Mouse (Mus musculus) midbrain, embryonic 13.5 days (tissue): Measurements from ENCODE around the gene Tbc1d8. TPM values are rescaled to one million over a fixed set of nuclear protein-coding genes. Genes with fewer than 3 reads are reported as not detected.

Experiments used
- ATAC-seq: fragments of 200-750 bp; cut with Nextera tagmentation; 2 replicates; pipeline ENCODE4 v1.8.0; 2017; ENCODE audit warnings: mild to moderate bottlenecking, moderate TSS enrichment, moderate library complexity
- H3K27ac ChIP-seq: fragments of 300-500 bp; sonication (generic); 2 replicates; pipeline ENCODE4 v1.5.1; 2015; ENCODE audit warnings: inconsistent platforms, mild to moderate bottlenecking, moderate library complexity
- H3K27me3 ChIP-seq: fragments of 300-500 bp; sonication (generic); 2 replicates; pipeline ENCODE4 v1.6.1; 2015; ENCODE audit warnings: mild to moderate bottlenecking, inconsistent platforms
- H3K36me3 ChIP-seq: fragments of 300-500 bp; sonication (generic); 2 replicates; pipeline ENCODE4 v1.6.1; 2015; ENCODE audit warnings: mild to moderate bottlenecking, inconsistent platforms
- H3K4me1 ChIP-seq: fragments of 300-500 bp; sonication (generic); replicated peaks from 2 replicates; pipeline ENCODE4 v1.6.1; 2015; ENCODE audit warnings: inconsistent platforms
- H3K4me2 ChIP-seq: fragments of 300-500 bp; sonication (generic); replicated peaks from 2 replicates; pipeline ENCODE4 v1.6.1; 2015; ENCODE audit warnings: moderate library complexity, mild to moderate bottlenecking, inconsistent platforms
- H3K4me3 ChIP-seq: fragments of 300-500 bp; sonication (generic); replicated peaks from 2 replicates; pipeline ENCODE4 v1.5.1; 2015; ENCODE audit warnings: mild to moderate bottlenecking, inconsistent platforms
- H3K9ac ChIP-seq: fragments of 300-500 bp; sonication (generic); replicated peaks from 2 replicates; pipeline ENCODE4 v1.6.1; 2015; ENCODE audit warnings: mild to moderate bottlenecking, inconsistent platforms
- H3K9me3 ChIP-seq: fragments of 300-500 bp; sonication (generic); 2 replicates; pipeline ENCODE4 v1.6.1; 2016; ENCODE audit warnings: mild to moderate bottlenecking, inconsistent platforms
- WGBS: fragments of 180-500 bp; shearing (Covaris S2); methylation state at CpG from one replicate; pipeline ENCODE4 v1.1.7; 2015; 5-methylcytosine and 5-hydroxymethylcytosine counted together
- polyA plus RNA-seq: library from polyadenylated mRNA; unstranded; fragments of >200 nt; fragmentation: Nextera tagmentation; extraction: Ambion mirVana; gene quantifications from 2 replicates; pipeline ENCODE4 v1.2.1, GENCODE M21; 2015

Tbc1d8 gene
- polyA plus RNA-seq, 1 experiment from 2014 or later: 7.8 TPM

DNA sequence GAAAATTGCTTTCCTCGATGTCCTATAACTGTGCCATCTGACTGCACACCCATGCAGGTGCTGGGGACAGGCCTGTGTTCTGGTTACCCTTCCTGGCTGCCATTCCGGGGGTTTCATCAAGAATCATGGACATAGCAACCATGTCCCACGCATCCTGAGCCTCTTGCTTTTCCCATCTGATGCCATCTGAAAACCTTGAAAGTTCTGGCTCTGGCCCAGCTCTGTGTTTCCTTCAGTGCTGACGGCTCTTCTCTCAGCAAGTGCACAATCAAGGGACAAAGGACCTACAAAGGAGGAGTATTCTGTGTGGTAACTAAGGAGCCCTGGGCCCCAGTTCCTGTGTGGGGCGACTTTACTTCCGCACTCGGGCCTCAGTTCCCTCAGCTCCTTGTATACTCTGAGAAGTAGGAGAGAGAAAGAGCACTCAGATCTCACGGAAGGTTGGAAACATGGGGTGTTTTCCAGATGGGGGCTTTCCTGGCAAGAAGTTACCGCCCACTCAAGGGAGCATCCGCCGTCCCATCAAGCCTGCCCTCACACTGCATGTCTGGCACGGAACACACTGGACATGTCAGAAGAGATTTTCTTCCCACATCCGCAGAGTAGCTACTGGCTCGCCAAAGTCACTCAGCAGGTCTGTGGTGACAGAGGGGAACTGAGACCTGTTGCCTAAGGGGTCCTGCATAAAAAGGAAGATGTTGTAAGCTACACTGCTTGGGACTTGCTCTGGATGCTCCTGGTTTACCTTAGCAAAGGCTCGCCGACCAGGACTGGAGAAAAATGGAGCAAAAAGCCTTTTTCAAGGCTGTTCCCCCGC lies 24.5 kb upstream of the Tbc1d8 start:
- no peaks in the 10 kb centered on the region for H3K4me1 ChIP-seq
- H3K36me3 ChIP-seq: no peaks in the 10 kb centered on the region
- H3K27ac ChIP-seq: no peak overlapping the region
- H3K9ac ChIP-seq: no peak overlapping the region
- 86% methylated on average over 17 of the region's 17 CpGs for WGBS
- H3K9me3 ChIP-seq: no peaks in the 10 kb centered on the region
- H3K27me3 ChIP-seq: no peaks in the 10 kb centered on the region
- no peak overlapping the region for H3K4me2 ChIP-seq
- no peak overlapping the region for H3K4me3 ChIP-seq
- ATAC-seq: no peak

- 92% methylated on average over 2 of the region's 2 CpGs for WGBS
- peak; percentile 85 for ATAC-seq
- H3K9ac ChIP-seq: no peak overlapping the region
- no peaks in the 10 kb centered on the region for H3K27me3 ChIP-seq
- H3K9me3 ChIP-seq: peaks cover 10% of the 10 kb centered on the region; the same call in 1 of the 2 replicates
- H3K4me3 ChIP-seq: no peak overlapping the region
- H3K4me2 ChIP-seq: no peak overlapping the region
- no peak overlapping the region for H3K27ac ChIP-seq
- H3K36me3 ChIP-seq: 0 out of 2 replicates have a peak, but pooled peaks cover 3% of the 10 kb centered on the region
- H3K4me1 ChIP-seq: no peaks in the 10 kb centered on the region
These were observed 21.0 kb upstream of the Tbc1d8 start for GRCm38 (mm10) chr1:39499485-39499941.

- Histone ChIP-seq H3K36me3 (0 out of 2 replicates have a peak, but pooled peaks cover 3% of the 10 kb centered on the region), H3K9ac (no peak overlapping the region), H3K4me3 (no peak overlapping the region), H3K4me2 (no peak overlapping the region), H3K9me3 (peaks cover 10% of the 10 kb centered on the region; the same call in 1 of the 2 replicates), H3K27ac (no peak overlapping the region), H3K4me1 (no peaks in the 10 kb centered on the region), H3K27me3 (no peaks in the 10 kb centered on the region)
- 88% methylated on average over 11 of the region's 11 CpGs for WGBS
- ATAC-seq: no peak
These were observed 19.2 kb upstream of the Tbc1d8 start for GRCm38 (mm10) chr1:39497748-39498147.

- Histone ChIP-seq H3K4me3 (no peak overlapping the region), H3K27me3 (no peaks in the 10 kb centered on the region), H3K27ac (no peak overlapping the region), H3K4me1 (no peaks in the 10 kb centered on the region), H3K9me3 (peaks cover 10% of the 10 kb centered on the region; the same call in 1 of the 2 replicates), H3K36me3 (0 out of 2 replicates have a peak, but pooled peaks cover 3% of the 10 kb centered on the region), H3K9ac (no peak overlapping the region), H3K4me2 (no peak overlapping the region)
- 95% methylated on average over 4 of the region's 4 CpGs for WGBS
- ATAC-seq: no peak
These were observed 18.4 kb upstream of the Tbc1d8 start for GRCm38 (mm10) chr1:39496995-39497394.

DNA sequence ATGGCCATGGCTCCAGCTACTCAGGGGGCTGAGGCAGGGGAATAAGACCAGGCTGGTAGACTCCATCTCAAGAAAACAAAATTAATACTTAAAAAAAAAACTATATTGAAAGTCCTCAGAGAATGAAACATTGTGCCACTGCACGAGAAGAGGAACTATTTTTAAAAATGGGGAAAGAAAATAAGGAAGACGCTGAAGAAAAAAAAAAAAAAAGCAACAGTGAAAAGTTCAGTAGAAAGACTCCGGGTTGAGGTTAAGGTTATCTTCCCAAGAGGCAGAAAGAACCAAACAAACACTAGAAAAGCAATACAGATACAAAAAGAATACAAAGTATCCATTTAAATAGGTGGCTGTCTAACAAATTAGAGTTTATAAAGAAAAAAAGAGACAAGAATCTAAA lies 15.1 kb upstream of the Tbc1d8 start:
- Histone ChIP-seq H3K27ac (no peak overlapping the region), H3K36me3 (0 out of 2 replicates have a peak, but pooled peaks cover 3% of the 10 kb centered on the region), H3K27me3 (no peaks in the 10 kb centered on the region), H3K9ac (no peak overlapping the region), H3K4me3 (no peak overlapping the region), H3K9me3 (peaks cover 10% of the 10 kb centered on the region; the same call in 1 of the 2 replicates), H3K4me1 (no peaks in the 10 kb centered on the region), H3K4me2 (no peak overlapping the region)
- WGBS: 76% methylated on average over 3 of the region's 3 CpGs
- ATAC-seq: no peak

- Histone ChIP-seq H3K9me3 (peaks cover 10% of the 10 kb centered on the region; the same call in 1 of the 2 replicates), H3K36me3 (0 out of 2 replicates have a peak, but pooled peaks cover 3% of the 10 kb centered on the region), H3K27ac (no peak overlapping the region), H3K4me1 (no peaks in the 10 kb centered on the region), H3K9ac (no peak overlapping the region), H3K4me3 (no peak overlapping the region), H3K27me3 (no peaks in the 10 kb centered on the region), H3K4me2 (no peak overlapping the region)
- WGBS: 84% methylated on average over 5 of the region's 5 CpGs
- no peak for ATAC-seq
These were observed 14.6 kb upstream of the Tbc1d8 start for GRCm38 (mm10) chr1:39493165-39493564.

GRCm38 (mm10) chr1:39487370-39487769 lies 8.8 kb upstream of the Tbc1d8 start:
- Histone ChIP-seq H3K9me3 (no peaks in the 10 kb centered on the region), H3K27me3 (no peaks in the 10 kb centered on the region), H3K36me3 (no peaks in the 10 kb centered on the region), H3K4me3 (no peak overlapping the region), H3K9ac (no peak overlapping the region), H3K27ac (no peak overlapping the region), H3K4me1 (peaks cover 7% of the 10 kb centered on the region), H3K4me2 (no peak overlapping the region)
- WGBS: 79% methylated on average over 3 of the region's 3 CpGs
- no peak for ATAC-seq

DNA sequence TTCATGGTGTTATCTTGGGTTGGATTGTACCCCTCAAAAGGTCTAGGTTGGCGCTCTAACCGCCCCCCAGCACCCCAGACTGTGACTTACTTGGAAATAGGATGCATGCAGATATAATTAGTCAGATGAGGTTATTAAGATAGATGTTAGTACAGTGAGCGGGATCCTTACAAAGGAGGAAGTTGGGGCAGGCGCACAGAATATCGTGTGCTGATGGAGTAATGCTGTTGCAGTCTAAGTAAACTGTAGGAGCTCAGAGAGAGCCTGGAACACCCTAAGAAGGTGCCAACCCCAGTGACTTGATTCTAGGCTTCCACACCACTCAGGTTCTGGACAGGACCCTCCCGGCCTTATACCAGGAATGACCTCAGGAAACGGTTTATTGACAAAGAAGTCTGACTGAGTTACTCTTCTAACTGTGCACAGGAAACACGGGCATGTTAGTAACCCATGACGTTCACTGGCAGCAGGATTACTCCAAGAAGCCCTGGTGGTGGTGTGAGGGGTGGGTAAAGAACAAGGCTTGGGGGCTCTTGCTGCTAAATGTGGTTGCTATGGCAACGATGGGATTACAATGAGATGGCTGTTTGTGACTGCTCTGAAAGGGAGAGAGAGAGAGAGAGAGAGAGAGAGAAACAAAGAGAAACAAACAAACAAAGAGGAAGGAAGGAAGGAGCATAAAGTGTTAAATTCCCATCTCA lies 3.7 kb upstream of the Tbc1d8 start:
- Histone ChIP-seq H3K4me1 (peaks cover 22% of the 10 kb centered on the region), H3K36me3 (no peaks in the 10 kb centered on the region), H3K27me3 (peaks cover 8% of the 10 kb centered on the region; the same call in 1 of the 2 replicates), H3K9me3 (no peaks in the 10 kb centered on the region), H3K4me3 (no peak overlapping the region), H3K27ac (peak overlapping the region; percentile 60), H3K4me2 (no peak overlapping the region), H3K9ac (no peak overlapping the region)
- ATAC-seq: no peak
- WGBS: 48% methylated on average over 10 of the region's 10 CpGs

DNA sequence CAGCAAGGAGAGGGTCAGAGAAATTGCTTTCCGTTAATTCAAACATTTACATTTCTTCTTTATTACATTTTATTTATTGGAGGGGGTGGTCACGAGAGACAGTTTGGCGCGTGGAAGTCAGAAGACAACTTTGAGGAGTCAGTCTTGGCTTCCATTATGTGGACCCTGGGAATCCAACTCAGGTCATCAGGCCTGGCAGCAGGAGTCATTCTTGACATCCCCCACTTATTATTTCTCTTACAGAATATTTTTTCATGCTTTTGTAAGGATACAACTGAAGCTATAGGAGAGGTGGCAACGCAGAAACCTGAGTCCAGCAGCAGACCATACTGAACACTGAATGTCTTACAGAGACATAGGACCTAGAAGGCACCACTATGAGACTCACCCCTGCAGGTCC lies 699 bp upstream of the Tbc1d8 start:
- no peak for ATAC-seq
- H3K27ac ChIP-seq: no peak overlapping the region
- 69% methylated on average over 5 of the region's 5 CpGs for WGBS
- H3K4me1 ChIP-seq: peaks cover 25% of the 10 kb centered on the region
- H3K4me3 ChIP-seq: no peak overlapping the region
- no peaks in the 10 kb centered on the region for H3K36me3 ChIP-seq
- no peaks in the 10 kb centered on the region for H3K9me3 ChIP-seq
- H3K9ac ChIP-seq: no peak overlapping the region
- H3K4me2 ChIP-seq: peak overlapping the region; percentile 88; the same call in 1 of the 2 replicates
- H3K27me3 ChIP-seq: peaks cover 15% of the 10 kb centered on the region; the same call in 1 of the 2 replicates

DNA sequence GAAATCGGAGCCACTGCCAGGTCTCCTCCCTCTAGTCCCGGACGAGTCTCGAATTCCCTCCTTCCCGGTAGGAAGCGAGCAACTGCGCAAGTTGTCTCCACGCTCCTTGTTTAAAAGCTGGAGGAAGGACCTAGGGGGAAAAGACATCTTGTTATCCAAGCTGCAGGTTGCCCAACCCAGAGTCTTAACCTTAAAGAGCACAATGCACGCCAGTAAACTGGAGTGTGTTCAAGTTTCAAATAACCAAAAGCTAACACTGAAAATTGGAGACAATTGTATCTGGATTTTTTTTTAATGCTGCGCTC lies 293 bp upstream of the Tbc1d8 start:
- peak overlapping the region; percentile 73 for H3K9ac ChIP-seq
- no peak for ATAC-seq
- peak overlapping the region; percentile 88 for H3K4me2 ChIP-seq
- H3K4me1 ChIP-seq: peaks cover 25% of the 10 kb centered on the region
- peak overlapping the region; percentile 75 for H3K4me3 ChIP-seq
- H3K9me3 ChIP-seq: no peaks in the 10 kb centered on the region
- H3K27ac ChIP-seq: peak overlapping the region; percentile 88
- H3K36me3 ChIP-seq: no peaks in the 10 kb centered on the region
- WGBS: 5% methylated on average over 10 of the region's 10 CpGs
- H3K27me3 ChIP-seq: peaks cover 15% of the 10 kb centered on the region; the same call in 1 of the 2 replicates

- Histone ChIP-seq H3K27me3 (peaks cover 15% of the 10 kb centered on the region; the same call in 1 of the 2 replicates), H3K4me3 (peak overlapping the region; percentile 75; the same call in 1 of the 2 replicates), H3K36me3 (no peaks in the 10 kb centered on the region), H3K4me1 (peaks cover 15% of the 10 kb centered on the region), H3K27ac (no peak overlapping the region), H3K9me3 (no peaks in the 10 kb centered on the region), H3K4me2 (peak overlapping the region; percentile 88), H3K9ac (no peak overlapping the region)
- WGBS: 77% methylated on average over 5 of the region's 5 CpGs
- no peak for ATAC-seq
These were observed 1.5 kb downstream of the Tbc1d8 start for GRCm38 (mm10) chr1:39477064-39477463.

DNA sequence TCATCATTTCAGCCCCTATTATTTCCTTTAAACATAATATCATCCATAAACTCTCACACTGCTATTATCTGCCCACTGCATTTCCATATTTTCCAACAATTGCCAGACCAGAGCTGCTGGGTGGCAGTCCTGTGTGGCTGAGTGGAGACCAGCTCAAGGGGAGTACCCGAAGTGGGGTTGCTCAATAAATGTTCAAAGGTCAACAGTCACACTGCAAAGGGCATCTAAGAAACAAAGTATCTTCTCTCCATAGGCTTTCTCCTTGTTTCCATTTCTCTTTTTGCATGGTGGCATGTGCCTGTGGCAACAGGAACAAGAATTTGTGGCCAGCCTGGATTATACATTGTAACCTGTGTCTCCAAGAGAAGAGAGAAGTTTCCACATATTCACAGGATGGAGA lies 2.2 kb downstream of the Tbc1d8 start:
- H3K9me3 ChIP-seq: no peaks in the 10 kb centered on the region
- 92% methylated on average over 1 of the region's 1 CpGs for WGBS
- H3K4me2 ChIP-seq: no peak overlapping the region
- ATAC-seq: no peak
- H3K9ac ChIP-seq: no peak overlapping the region
- peaks cover 11% of the 10 kb centered on the region for H3K4me1 ChIP-seq
- H3K4me3 ChIP-seq: no peak overlapping the region
- no peaks in the 10 kb centered on the region for H3K36me3 ChIP-seq
- peaks cover 15% of the 10 kb centered on the region; the same call in 1 of the 2 replicates for H3K27me3 ChIP-seq
- no peak overlapping the region for H3K27ac ChIP-seq
